Mouse (Mus musculus): ENCODE results near the gene Inmt.

- TF ChIP-seq CTCF (IDR thresholded peaks at IDR 0.05; ENCODE audit: low read depth, low read length) (no peak), POLR2A (IDR thresholded peaks at IDR 0.05; ENCODE audit: insufficient read depth, low read length) (no peak)
Observed at GRCm38 (mm10) chr6:55123056-55123455, 51.8 kb downstream of the Inmt start.
